Mouse (Mus musculus) ovary, postnatal 14 days (tissue): ENCODE measurements at regions not wholly inside any gene's neighbourhood (a gene's known extent, or its start where the extent isn't known, plus 50 kb on each side); places are given as distances from the start of the nearest gene placed in this dataset.
A peak's percentile ranks its signal among the peaks of the same experiment; 100 is the strongest.

Experiments
- DNase-seq: peaks from one replicate; pipeline ENCODE4 v3.0.0; 2022; ENCODE audit warnings: low spot score

GRCm38 (mm10) chr9:100194604-100195444 lies 291.8 kb downstream of the Il20rb start:
- peak; percentile 13 for DNase-seq

GRCm38 (mm10) chr9:100194158-100194557 lies 292.4 kb downstream of the Il20rb start:
- no peak for DNase-seq

- no peak for DNase-seq
Observed at GRCm38 (mm10) chr9:100184081-100184480, 302.5 kb downstream of the Il20rb start.

DNA sequence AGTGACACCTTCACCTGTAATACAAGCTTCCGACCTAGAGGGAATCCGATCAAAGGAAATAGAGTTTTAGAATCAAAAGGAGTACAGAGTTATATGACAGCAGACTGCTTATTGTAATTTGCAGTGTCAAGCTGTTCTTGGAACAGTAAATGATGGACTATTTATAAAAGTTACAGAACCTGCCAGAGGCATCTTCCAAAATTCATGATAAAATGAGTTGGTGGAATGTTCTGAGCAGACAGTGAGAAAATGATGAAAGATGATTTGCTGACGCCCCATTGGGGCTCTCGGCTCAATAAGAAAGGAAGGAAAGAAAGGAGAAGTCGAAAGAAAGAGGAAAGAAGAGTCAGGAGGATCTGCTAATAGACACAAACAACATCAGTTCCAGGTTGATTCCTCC lies 300.3 kb upstream of the Sox14 start:
- no peak for DNase-seq

GRCm38 (mm10) chr9:100166256-100166655 lies 290.3 kb upstream of the Sox14 start:
- no peak for DNase-seq

DNA sequence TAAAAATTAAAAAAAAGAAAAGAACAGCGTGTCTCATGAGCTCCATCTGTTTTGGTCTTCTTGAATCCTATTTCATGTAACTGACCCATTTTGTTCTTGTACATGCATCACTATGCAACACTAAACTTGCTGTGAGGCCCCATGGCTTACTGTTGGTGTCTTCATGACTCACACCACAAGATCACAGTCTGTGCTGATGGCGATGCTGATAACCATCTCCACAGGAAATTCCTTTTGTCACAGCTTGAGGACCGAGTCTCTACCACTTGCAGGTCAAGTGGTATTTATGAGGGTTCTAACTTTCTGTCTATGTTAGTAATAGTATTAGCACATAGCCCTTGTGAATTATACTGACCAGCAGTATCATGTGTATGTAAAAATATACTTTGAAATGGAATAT lies 286.0 kb upstream of the Sox14 start:
- no peak for DNase-seq
